Mouse (Mus musculus) heart, embryonic 15.5 days (tissue): ENCODE data around the gene Wdr48. TPM values are rescaled to one million over a fixed set of nuclear protein-coding genes. Genes with fewer than 3 reads are reported as not detected.

ENCODE experiments used
- ATAC-seq: fragments of 200-750 bp; cut with Nextera tagmentation; replicated peaks from 2 replicates; pipeline ENCODE4 v1.8.0; 2017; ENCODE audit warnings: low read depth, moderate TSS enrichment; ENCODE audit not compliant: insufficient number of reproducible peaks, insufficient read depth, low FRiP score
- H3K27ac ChIP-seq: fragments of 300-500 bp; sonication (generic); 2 replicates; pipeline ENCODE4 v1.5.1; 2015; ENCODE audit warnings: mild to moderate bottlenecking, inconsistent platforms
- H3K27me3 ChIP-seq: fragments of 300-500 bp; sonication (generic); 2 replicates; pipeline ENCODE4 v1.6.1; 2015; ENCODE audit warnings: inconsistent platforms
- H3K36me3 ChIP-seq: fragments of 300-500 bp; sonication (generic); 2 replicates; pipeline ENCODE4 v1.6.1; 2015; ENCODE audit warnings: mild to moderate bottlenecking, inconsistent platforms
- H3K4me1 ChIP-seq: fragments of 300-500 bp; sonication (generic); replicated peaks from 2 replicates; pipeline ENCODE4 v1.6.1; 2015; ENCODE audit warnings: inconsistent platforms
- H3K4me2 ChIP-seq: fragments of 300-500 bp; sonication (generic); 2 replicates; pipeline ENCODE4 v1.6.1; 2015; ENCODE audit warnings: inconsistent platforms, mild to moderate bottlenecking, moderate library complexity
- H3K4me3 ChIP-seq: fragments of 300-500 bp; sonication (generic); 2 replicates; pipeline ENCODE4 v1.5.1; 2015; ENCODE audit warnings: mild to moderate bottlenecking, inconsistent platforms
- H3K9ac ChIP-seq: fragments of 300-500 bp; sonication (generic); 2 replicates; pipeline ENCODE4 v1.6.1; 2015; ENCODE audit warnings: mild to moderate bottlenecking, inconsistent platforms
- H3K9me3 ChIP-seq: fragments of 300-500 bp; sonication (generic); replicated peaks from 2 replicates; pipeline ENCODE4 v1.6.1; 2016; ENCODE audit warnings: inconsistent platforms
- WGBS: fragments of 180-500 bp; shearing (Covaris S2); methylation state at CpG from one replicate; pipeline ENCODE4 v1.1.7; 2015; ENCODE audit warnings: mixed read lengths; 5-methylcytosine and 5-hydroxymethylcytosine counted together
- polyA plus RNA-seq: library from polyadenylated mRNA; unstranded; fragments of >200 nt; fragmentation: Nextera tagmentation; extraction: Ambion mirVana; gene quantifications from 2 replicates; pipeline ENCODE4 v1.2.1, GENCODE M21; 2015

Wdr48 gene
- polyA plus RNA-seq, 1 experiment from 2014 or later, result 31.5 TPM

GRCm38 (mm10) chr9:119893881-119894280, 797 bp upstream of the Wdr48 start:
- Histone ChIP-seq H3K9me3 (no peaks in the 10 kb centered on the region), H3K36me3 (0 out of 2 replicates have a peak, but pooled peaks cover 2% of the 10 kb centered on the region), H3K4me1 (peaks cover 17% of the 10 kb centered on the region), H3K4me2 (peak overlapping the region; percentile 88; the same call in 1 of the 2 replicates), H3K9ac (no peak overlapping the region), H3K27ac (no peak overlapping the region), H3K27me3 (no peaks in the 10 kb centered on the region), H3K4me3 (0 out of 2 replicates have a peak overlapping the region, but pooled peaks have one; percentile 96)
- WGBS, result 84% methylated on average over 5 of the region's 5 CpGs
- ATAC-seq, result no peak

DNA sequence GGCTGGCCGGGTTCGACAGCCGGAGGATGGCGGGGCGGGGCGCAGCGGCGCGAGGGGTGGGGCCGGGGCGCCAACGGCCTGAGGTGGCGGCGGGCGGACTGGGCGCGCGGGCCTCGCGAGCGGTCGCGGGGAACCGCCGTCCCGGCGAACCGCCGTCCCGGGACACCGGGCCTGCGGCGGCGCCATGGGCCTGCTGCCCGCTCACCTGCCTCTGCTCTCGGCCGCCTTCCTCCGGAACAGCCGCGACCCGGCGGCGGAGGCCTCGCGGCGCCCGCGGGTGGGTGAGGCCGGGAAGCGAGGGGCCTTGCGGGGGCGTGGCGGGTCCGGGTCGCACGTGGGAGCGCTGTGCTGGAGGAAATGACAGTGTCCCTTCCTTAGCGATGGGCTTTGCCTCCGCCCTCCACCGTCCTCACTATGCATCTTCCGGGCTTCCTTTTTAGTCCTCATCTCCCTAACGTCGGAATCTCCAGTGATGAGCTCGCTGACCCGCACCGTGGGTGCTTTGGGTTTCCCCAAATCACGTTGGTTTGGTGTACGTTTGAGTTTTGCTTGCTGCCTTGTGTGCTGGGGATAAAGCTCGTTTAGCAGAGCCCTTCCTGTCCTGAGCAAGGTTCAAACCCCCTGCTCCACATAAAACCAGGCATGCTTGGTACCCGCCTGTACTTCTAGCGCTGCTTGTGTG, 503 bp downstream of the Wdr48 start:
- peak overlapping the region; percentile 96 for H3K4me3 ChIP-seq
- H3K27me3 ChIP-seq, result no peaks in the 10 kb centered on the region
- peak overlapping the region; percentile 91 for H3K9ac ChIP-seq
- H3K27ac ChIP-seq, result peak overlapping the region; percentile 81
- peaks cover 17% of the 10 kb centered on the region for H3K4me1 ChIP-seq
- 0 out of 2 replicates have a peak, but pooled peaks cover 2% of the 10 kb centered on the region for H3K36me3 ChIP-seq
- ATAC-seq, result peak; percentile 67
- no peaks in the 10 kb centered on the region for H3K9me3 ChIP-seq
- WGBS, result under 1% methylated on average over 69 of the region's 71 CpGs
- H3K4me2 ChIP-seq, result peak overlapping the region; percentile 88

DNA sequence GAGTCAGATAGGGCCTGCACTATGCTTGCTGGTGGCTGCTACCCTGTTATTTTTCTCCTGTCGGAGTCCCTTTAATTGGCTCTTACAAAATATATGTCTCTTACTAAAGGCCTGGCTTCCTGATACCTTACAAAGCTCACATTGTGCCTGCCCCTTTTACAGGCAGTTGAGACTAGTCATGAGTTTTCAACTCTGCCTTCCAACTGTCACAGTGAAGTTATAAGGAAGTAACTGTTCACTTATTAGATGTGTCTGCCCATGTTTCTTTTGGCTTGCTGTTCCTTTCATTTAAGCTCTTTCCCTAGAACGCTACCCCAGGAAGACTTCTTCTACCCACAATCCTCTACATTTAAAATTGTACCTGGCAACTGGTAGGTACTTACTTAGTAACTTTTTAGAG, 4.8 kb downstream of the Wdr48 start:
- Histone ChIP-seq H3K9ac (no peak overlapping the region), H3K4me1 (peaks cover 13% of the 10 kb centered on the region), H3K4me3 (no peak overlapping the region), H3K36me3 (peaks cover 10% of the 10 kb centered on the region), H3K27ac (no peak overlapping the region), H3K27me3 (no peaks in the 10 kb centered on the region), H3K4me2 (no peak overlapping the region), H3K9me3 (no peaks in the 10 kb centered on the region)
- 81% methylated on average over 2 of the region's 2 CpGs for WGBS
- no peak for ATAC-seq

DNA sequence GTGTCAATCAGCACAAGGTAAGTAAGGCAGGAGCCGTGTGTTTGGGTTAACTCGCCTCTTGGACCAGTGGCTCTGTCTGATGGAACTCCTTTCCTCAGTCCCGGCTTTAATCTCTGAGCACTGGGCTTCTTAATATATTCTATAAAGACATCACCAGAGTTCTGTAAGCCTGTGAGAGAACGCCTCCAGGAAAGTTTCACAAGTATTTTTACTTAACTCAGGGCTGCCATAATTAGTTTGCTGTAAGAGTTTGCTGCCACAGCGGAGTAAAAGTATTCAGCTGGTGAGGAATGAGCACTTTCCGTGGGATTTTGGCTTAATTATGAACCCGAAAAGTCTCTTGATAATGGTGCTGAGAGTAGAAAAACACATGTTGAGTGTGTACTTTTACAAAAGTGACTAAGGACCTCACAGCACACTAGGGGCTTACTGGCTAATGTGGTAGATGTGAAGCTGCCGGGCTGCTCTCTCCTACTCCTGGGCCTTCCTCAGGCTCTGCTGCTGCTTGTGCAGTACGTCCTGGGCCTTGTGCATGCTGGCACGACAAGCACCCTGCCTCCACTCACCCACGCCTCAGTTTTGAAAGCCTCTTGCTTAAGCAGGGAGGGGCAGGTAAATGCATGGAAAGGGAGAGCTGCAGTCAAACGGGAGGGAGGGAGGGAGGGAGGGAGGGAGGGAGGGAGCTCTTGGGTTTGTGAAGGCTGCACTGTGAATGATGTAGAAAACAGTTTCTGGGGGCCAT, 7.9 kb downstream of the Wdr48 start:
- no peaks in the 10 kb centered on the region for H3K4me1 ChIP-seq
- H3K9me3 ChIP-seq, result no peaks in the 10 kb centered on the region
- H3K9ac ChIP-seq, result no peak overlapping the region
- no peak overlapping the region for H3K27ac ChIP-seq
- no peak for ATAC-seq
- no peak overlapping the region for H3K4me2 ChIP-seq
- no peak overlapping the region for H3K4me3 ChIP-seq
- no peaks in the 10 kb centered on the region for H3K27me3 ChIP-seq
- WGBS, result 85% methylated on average over 12 of the region's 12 CpGs
- peaks cover 37% of the 10 kb centered on the region for H3K36me3 ChIP-seq

GRCm38 (mm10) chr9:119908708-119909107, 14.0 kb downstream of the Wdr48 start:
- Histone ChIP-seq H3K4me1 (no peaks in the 10 kb centered on the region), H3K27me3 (no peaks in the 10 kb centered on the region), H3K4me3 (no peak overlapping the region), H3K9ac (no peak overlapping the region), H3K4me2 (no peak overlapping the region), H3K36me3 (peaks cover 95% of the 10 kb centered on the region), H3K9me3 (no peaks in the 10 kb centered on the region), H3K27ac (no peak overlapping the region)
- ATAC-seq, result no peak
- 92% methylated on average over 3 of the region's 3 CpGs for WGBS

DNA sequence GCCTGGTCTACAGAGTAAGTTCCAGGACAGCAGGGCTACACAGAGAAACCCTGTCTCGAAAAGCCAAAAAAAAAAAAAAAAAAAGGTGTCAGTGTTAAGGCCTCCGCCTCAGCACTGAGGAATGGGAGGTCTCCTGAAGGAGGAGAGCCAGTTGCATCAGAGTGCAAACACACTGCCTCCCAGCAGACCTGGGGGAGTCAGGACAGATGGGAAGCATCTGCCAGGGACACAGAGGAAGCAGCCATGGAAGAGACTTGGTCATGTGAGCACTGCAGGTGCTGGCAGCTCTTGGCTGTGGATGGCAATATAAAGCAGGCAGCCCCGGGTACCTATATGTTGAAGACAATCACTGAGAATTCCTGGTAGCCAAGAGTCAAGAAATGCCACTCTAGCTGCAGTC, 15.3 kb downstream of the Wdr48 start:
- Histone ChIP-seq H3K27ac (no peak overlapping the region), H3K27me3 (no peaks in the 10 kb centered on the region), H3K4me3 (no peak overlapping the region), H3K36me3 (peaks cover 95% of the 10 kb centered on the region), H3K9ac (no peak overlapping the region), H3K4me2 (no peak overlapping the region), H3K4me1 (no peaks in the 10 kb centered on the region), H3K9me3 (no peaks in the 10 kb centered on the region)
- ATAC-seq, result no peak
- 86% methylated on average over 3 of the region's 3 CpGs for WGBS

DNA sequence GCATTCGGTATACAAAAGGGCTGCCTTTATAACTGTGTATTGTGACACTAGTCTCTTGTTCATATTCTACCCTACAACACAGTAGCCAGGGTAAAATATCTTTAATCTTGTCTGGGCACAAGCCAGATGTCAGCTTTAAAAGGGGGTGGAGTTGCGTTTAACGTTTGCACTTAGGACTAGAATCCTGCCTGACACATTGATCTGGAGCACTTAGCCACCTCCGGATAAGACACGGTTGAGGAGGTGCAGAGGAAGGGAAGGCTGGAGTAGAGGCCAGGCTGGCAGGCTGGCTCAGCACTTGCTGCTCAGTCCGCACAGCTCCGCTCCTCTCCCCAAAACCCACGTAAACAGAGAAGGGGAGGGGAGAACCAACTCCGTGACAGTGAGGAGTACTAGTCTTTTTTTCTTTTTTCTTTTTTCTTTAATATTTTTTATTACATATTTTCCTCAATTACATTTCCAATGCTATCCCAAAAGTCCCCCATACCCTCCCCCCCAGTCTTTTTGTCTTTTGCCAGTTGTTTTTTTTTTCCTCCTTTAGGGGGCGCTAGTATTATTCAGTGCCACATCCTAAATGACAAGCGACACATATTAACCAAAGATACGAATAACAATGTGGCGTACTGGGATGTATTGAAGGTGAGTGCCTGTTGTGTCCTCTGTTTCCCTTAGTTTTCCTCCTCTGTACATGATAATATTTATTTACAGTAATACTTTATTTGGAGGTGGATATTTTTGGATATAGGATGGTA, 18.6 kb downstream of the Wdr48 start:
- no peak overlapping the region for H3K27ac ChIP-seq
- H3K36me3 ChIP-seq, result peaks cover 86% of the 10 kb centered on the region
- H3K9me3 ChIP-seq, result no peaks in the 10 kb centered on the region
- H3K4me1 ChIP-seq, result no peaks in the 10 kb centered on the region
- H3K9ac ChIP-seq, result no peak overlapping the region
- 73% methylated on average over 13 of the region's 13 CpGs for whole genome bisulfite sequencing
- no peak overlapping the region for H3K4me2 ChIP-seq
- H3K4me3 ChIP-seq, result no peak overlapping the region
- no peak for ATAC-seq
- H3K27me3 ChIP-seq, result no peaks in the 10 kb centered on the region

DNA sequence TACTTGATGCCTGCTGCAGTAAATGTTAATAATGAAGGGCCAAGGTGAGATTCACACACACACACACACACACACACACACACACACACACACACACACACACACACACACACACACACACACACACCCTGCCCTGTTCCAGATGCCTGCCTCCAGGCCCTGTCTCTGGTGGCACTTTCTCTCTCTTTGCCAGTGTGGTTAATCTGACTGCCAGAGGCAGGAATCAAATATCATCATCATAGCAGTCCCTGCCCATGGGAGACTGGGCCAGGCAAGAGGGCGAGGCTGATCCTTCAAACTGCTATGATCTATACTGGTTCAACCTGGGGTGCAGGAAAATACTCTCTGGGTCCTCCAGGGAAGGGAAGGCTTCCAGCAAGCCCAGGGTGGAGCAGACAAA, 25.2 kb downstream of the Wdr48 start:
- H3K27me3 ChIP-seq, result no peaks in the 10 kb centered on the region
- no peaks in the 10 kb centered on the region for H3K9me3 ChIP-seq
- H3K4me3 ChIP-seq, result no peak overlapping the region
- 92% methylated on average over 1 of the region's 1 CpGs for WGBS
- H3K36me3 ChIP-seq, result peaks cover 71% of the 10 kb centered on the region
- H3K27ac ChIP-seq, result no peak overlapping the region
- no peaks in the 10 kb centered on the region for H3K4me1 ChIP-seq
- ATAC-seq, result no peak
- no peak overlapping the region for H3K4me2 ChIP-seq
- H3K9ac ChIP-seq, result no peak overlapping the region

- Histone ChIP-seq H3K9ac (no peak overlapping the region), H3K9me3 (no peaks in the 10 kb centered on the region), H3K27me3 (no peaks in the 10 kb centered on the region), H3K36me3 (peaks cover 70% of the 10 kb centered on the region), H3K4me3 (no peak overlapping the region), H3K4me1 (no peaks in the 10 kb centered on the region), H3K4me2 (no peak overlapping the region), H3K27ac (no peak overlapping the region)
- ATAC-seq, result no peak
- WGBS, result 67% methylated on average over 4 of the region's 4 CpGs
These were observed 28.8 kb downstream of the Wdr48 start for GRCm38 (mm10) chr9:119923462-119923861.

- no peak overlapping the region for H3K4me3 ChIP-seq
- H3K36me3 ChIP-seq, result peaks cover 65% of the 10 kb centered on the region
- no peak overlapping the region for H3K27ac ChIP-seq
- no peaks in the 10 kb centered on the region for H3K27me3 ChIP-seq
- no peak for ATAC-seq
- no peaks in the 10 kb centered on the region for H3K4me1 ChIP-seq
- no peak overlapping the region for H3K4me2 ChIP-seq
- H3K9ac ChIP-seq, result no peak overlapping the region
- H3K9me3 ChIP-seq, result no peaks in the 10 kb centered on the region
- 83% methylated on average over 16 of the region's 16 CpGs for WGBS
These were observed 30.5 kb downstream of the Wdr48 start for GRCm38 (mm10) chr9:119925120-119925657.

GRCm38 (mm10) chr9:119925729-119926128, 31.1 kb downstream of the Wdr48 start:
- ATAC-seq, result no peak
- Histone ChIP-seq H3K4me2 (no peak overlapping the region), H3K9me3 (no peaks in the 10 kb centered on the region), H3K9ac (no peak overlapping the region), H3K36me3 (peaks cover 63% of the 10 kb centered on the region), H3K4me1 (no peaks in the 10 kb centered on the region), H3K27me3 (no peaks in the 10 kb centered on the region), H3K4me3 (no peak overlapping the region), H3K27ac (no peak overlapping the region)
- WGBS, result 75% methylated on average over 8 of the region's 8 CpGs
